Mouse (Mus musculus): Measurements from ENCODE around the gene Ptpn7. TPM values are rescaled to one million over a fixed set of nuclear protein-coding genes. Genes with fewer than 3 reads are reported as not detected.
A peak's percentile ranks its signal among the peaks of the same experiment; 100 is the strongest.

Ptpn7 gene
- total and polyA plus RNA-seq, 3 experiments: 202 to 215 TPM; not detected in 1

DNA sequence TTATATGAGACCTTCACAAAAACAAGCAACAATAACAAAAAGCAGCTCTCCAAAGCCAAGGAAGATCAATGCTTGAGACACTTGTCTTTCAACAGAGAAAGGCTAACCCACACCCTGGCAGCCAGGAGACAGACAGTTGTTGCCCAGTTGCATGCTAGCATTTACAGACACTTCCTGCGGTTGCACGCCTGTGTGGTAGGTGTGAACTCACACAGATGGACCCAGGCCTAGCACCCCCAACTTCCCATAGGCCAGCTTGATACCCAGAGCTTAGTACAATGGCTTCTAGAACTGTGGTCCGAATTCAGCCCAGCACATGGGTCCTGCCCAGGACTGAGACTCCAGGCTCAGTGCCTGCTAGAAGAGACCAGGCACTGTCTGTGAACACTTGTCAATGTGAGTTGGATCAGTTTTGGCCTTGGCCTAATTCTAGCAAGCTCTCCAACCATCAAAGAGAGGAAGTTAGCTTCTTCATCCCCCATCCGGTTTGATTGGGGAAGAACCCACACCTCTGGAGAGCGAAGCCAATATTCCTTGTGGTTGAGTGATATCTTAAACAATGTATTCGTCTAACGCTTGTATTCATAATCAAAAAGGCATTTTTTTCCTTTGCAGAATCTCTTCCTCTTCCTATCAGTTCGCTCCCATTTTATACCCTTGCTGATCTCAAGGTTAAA, 2.7 kb downstream of the Ptpn7 start (continued):
- TF ChIP-seq ZNF384 (IDR thresholded peaks at IDR 0.05; ENCODE audit: low read depth, low read length) (peak; percentile 57; the same call in 1 of the 2 replicates), TBP (IDR thresholded peaks at IDR 0.05; ENCODE audit: low read depth, low read length) (peak; percentile 67), KAT2A (conservative IDR thresholded peaks at IDR 0.05; ENCODE audit: low read depth, low read length) (no peak), NRF1 (IDR thresholded peaks at IDR 0.05; ENCODE audit: insufficient read depth, low read depth, low read length, poor library complexity, severe bottlenecking) (no peak), ZMIZ1 (IDR thresholded peaks at IDR 0.05; ENCODE audit: low read depth, low read length) (no peak), TAL1 (IDR thresholded peaks at IDR 0.05; ENCODE audit: low read length) (no peak), UBTF (IDR thresholded peaks at IDR 0.05; ENCODE audit: borderline replicate concordance, insufficient read depth, low read depth, low read length) (no peak), USF2 (IDR thresholded peaks at IDR 0.05; ENCODE audit: borderline replicate concordance in 1 of 2, insufficient read depth in 1 of 2, low read depth in 1 of 2, low read length in 2 of 2) (no peak), EP300 (IDR thresholded peaks at IDR 0.05; ENCODE audit: low read depth in 1 of 2, low read length in 2 of 2) (peak; percentile 58 to 61; a peak in 3 of 4 replicates), E2F4 (IDR thresholded peaks at IDR 0.05; ENCODE audit: borderline replicate concordance, low read depth, low read length) (no peak; the same call in 1 of the 2 replicates)

DNA sequence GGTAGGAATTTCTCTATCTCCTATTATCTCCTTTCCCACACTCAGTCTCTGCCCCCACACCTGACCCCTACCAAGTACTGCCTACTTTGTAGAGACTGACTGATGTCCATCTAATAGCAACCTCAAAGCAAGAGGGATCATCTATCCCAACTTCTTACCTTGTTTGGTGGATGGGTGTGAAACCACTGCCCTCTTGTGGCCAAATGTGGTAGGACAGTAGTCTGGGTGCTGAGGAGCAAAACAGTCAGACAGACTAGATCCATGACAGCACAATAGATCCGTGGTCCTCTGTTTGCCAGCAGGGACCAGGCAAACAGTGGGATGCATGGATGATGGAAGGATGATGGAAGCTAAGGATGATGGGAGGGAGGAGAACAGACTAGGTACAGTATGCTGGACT, 4.0 kb downstream of the Ptpn7 start:
- DNase-seq (ENCODE audit: low read depth, low spot score): peak; percentile 87
- Histone ChIP-seq H3K4me3 (ENCODE audit: control insufficient read depth in 1 of 2, insufficient read depth in 1 of 2, low read depth in 2 of 2, low read length in 2 of 2) (no peak overlapping the region), H3K4me1 (ENCODE audit: control insufficient read depth in 1 of 2, insufficient read depth in 2 of 2, low read length in 2 of 2) (peaks cover 8 to 31% of the 10 kb centered on the region in 2 experiments), H3K9ac (ENCODE audit: control insufficient read depth, low read depth, low read length, poor library complexity, severe bottlenecking) (0 out of 2 replicates have a peak overlapping the region, but pooled peaks have one; percentile 5), H3K36me3 (ENCODE audit: control insufficient read depth in 1 of 2, insufficient read depth in 2 of 2, low read length in 2 of 2) (peaks cover 11 to 45% of the 10 kb centered on the region in 2 experiments), H3K79me2 (ENCODE audit: control insufficient read depth, insufficient read depth, low read length, poor library complexity) (peaks cover 51% of the 10 kb centered on the region), H3K27ac (ENCODE audit: control insufficient read depth, low read depth, low read length) (no peak overlapping the region), H3K9me3 (replicated peaks; ENCODE audit: insufficient read depth, low read length) (no peaks in the 10 kb centered on the region), H3K27me3 (ENCODE audit: control insufficient read depth in 1 of 2, insufficient read depth in 2 of 2, low read length in 2 of 2) (no peaks in the 10 kb centered on the region)
- TF ChIP-seq TBP (IDR thresholded peaks at IDR 0.05; ENCODE audit: low read depth, low read length) (0 out of 2 replicates have a peak, but pooled peaks have one; percentile 22), RAD21 (IDR thresholded peaks at IDR 0.05; ENCODE audit: low read depth, low read length) (peak; percentile 49), CTCF (IDR thresholded peaks at IDR 0.05 in 2 of 3, conservative IDR thresholded peaks at IDR 0.05 in 1 of 3; ENCODE audit: control insufficient read depth in 1 of 3, insufficient read depth in 1 of 3, low read depth in 2 of 3, low read length in 3 of 3, poor library complexity in 1 of 3, severe bottlenecking in 1 of 3) (peak; percentile 80 to 97 (median 81)), ZC3H11A (IDR thresholded peaks at IDR 0.05; ENCODE audit: low read depth, low read length) (0 out of 2 replicates have a peak, but pooled peaks have one; percentile 26), POLR2AphosphoS2 (IDR thresholded peaks at IDR 0.05; ENCODE audit: low read length) (peak; percentile 60; the same call in 1 of the 2 replicates), E2F4 (IDR thresholded peaks at IDR 0.05; ENCODE audit: borderline replicate concordance, low read depth, low read length) (no peak), SMC3 (IDR thresholded peaks at IDR 0.05; ENCODE audit: low read depth, low read length) (peak; percentile 44), ETS1 (IDR thresholded peaks at IDR 0.05; ENCODE audit: low read depth, low read length) (no peak), POLR2A (IDR thresholded peaks at IDR 0.05; ENCODE audit: control insufficient read depth in 1 of 2, insufficient read depth in 1 of 2, low read depth in 1 of 2, low read length in 2 of 2, poor library complexity in 1 of 2) (peak in 1 of 2 experiments; percentile 29; a peak in 1 of 4 replicates), MAZ (IDR thresholded peaks at IDR 0.05; ENCODE audit: low read depth, low read length) (peak; percentile 63; the same call in 1 of the 2 replicates)
